Mouse (Mus musculus): ENCODE results near the gene Diaph2.

GRCm38 (mm10) chrX:129728717-129729220 is 20.8 kb upstream of the Diaph2 start:
- TF ChIP-seq POLR2A (IDR thresholded peaks at IDR 0.05; ENCODE audit: extremely low read depth, insufficient read depth, low read length): no peak
- no peak for TF ChIP-seq CTCF (IDR thresholded peaks at IDR 0.05; ENCODE audit: low read depth, low read length)

Data from liver, adult 2 months (tissue).